Mouse (Mus musculus): Measurements from ENCODE around the gene Thnsl2. TPM values are rescaled to one million over a fixed set of nuclear protein-coding genes. Genes with fewer than 3 reads are reported as not detected.

The Thnsl2 gene
- polyA plus RNA-seq, 2 experiments: 4.7 to 11.8 TPM

GRCm38 (mm10) chr6:71149534-71149933 lies 5.3 kb upstream of the Thnsl2 start:
- DNase-seq (ENCODE audit: low read depth in 3 of 3, low spot score in 3 of 3): peak in 1 of 3 experiments; percentile 22

GRCm38 (mm10) chr6:71148336-71148735 lies 4.1 kb upstream of the Thnsl2 start:
- ATAC-seq (ENCODE audit: insufficient read depth) (no peak), DNase-seq (ENCODE audit: low read depth in 3 of 3, low spot score in 3 of 3) (no peak)
- Histone ChIP-seq H3K4me1 (replicated peaks; ENCODE audit: control insufficient read depth in 2 of 2, insufficient read depth in 2 of 2, low read length in 1 of 2) (peaks cover 0 to 5% of the 10 kb centered on the region in 2 experiments; a peak in 1 of 4 replicates), H3K9ac (replicated peaks) (no peak overlapping the region), H3K27ac (no peak overlapping the region), H3K4me3 (ENCODE audit: insufficient read depth in 1 of 2, low read depth in 2 of 2, low read length in 2 of 2) (no peak overlapping the region), H3K36me3 (replicated peaks; ENCODE audit: control insufficient read depth, insufficient read depth, low read depth) (no peaks in the 10 kb centered on the region), H3K4me2 (ENCODE audit: low read depth) (no peak overlapping the region), H3K9me3 (ENCODE audit: control insufficient read depth, low read length) (no peaks in the 10 kb centered on the region), H3K27me3 (ENCODE audit: control insufficient read depth, insufficient read depth, low read length) (no peaks in the 10 kb centered on the region)
- WGBS (ENCODE audit: insufficient replicate concordance): 54% methylated on average over 6 of the region's 6 CpGs
- TF ChIP-seq EP300 (IDR thresholded peaks at IDR 0.05; ENCODE audit: low read depth) (no peak), CTCF (IDR thresholded peaks at IDR 0.05; ENCODE audit: low read depth) (no peak)

More at GRCm38 (mm10) chr6:71149534-71149933, 5.3 kb upstream of the Thnsl2 start:
- Histone ChIP-seq H3K27me3 (ENCODE audit: control insufficient read depth, insufficient read depth, low read length) (no peaks in the 10 kb centered on the region), H3K4me1 (replicated peaks; ENCODE audit: control insufficient read depth in 2 of 2, insufficient read depth in 2 of 2, low read length in 1 of 2) (peaks cover 0 to 4% of the 10 kb centered on the region in 2 experiments; a peak in 1 of 4 replicates), H3K9ac (replicated peaks) (no peak overlapping the region), H3K27ac (no peak overlapping the region), H3K9me3 (ENCODE audit: control insufficient read depth, low read length) (no peaks in the 10 kb centered on the region), H3K4me2 (ENCODE audit: low read depth) (no peak overlapping the region), H3K4me3 (ENCODE audit: insufficient read depth in 1 of 2, low read depth in 2 of 2, low read length in 2 of 2) (no peak overlapping the region), H3K36me3 (replicated peaks; ENCODE audit: control insufficient read depth, insufficient read depth, low read depth) (no peaks in the 10 kb centered on the region)
- 11% methylated on average over 5 of the region's 5 CpGs for whole genome bisulfite sequencing (ENCODE audit: insufficient replicate concordance)
- TF ChIP-seq CTCF (IDR thresholded peaks at IDR 0.05; ENCODE audit: low read depth): peak; percentile 82
- TF ChIP-seq EP300 (IDR thresholded peaks at IDR 0.05; ENCODE audit: low read depth): no peak
- ATAC-seq (ENCODE audit: insufficient read depth): no peak

GRCm38 (mm10) chr6:71145288-71145989 lies 1.2 kb upstream of the Thnsl2 start:
- Histone ChIP-seq H3K36me3 (replicated peaks; ENCODE audit: control insufficient read depth, insufficient read depth, low read depth) (no peaks in the 10 kb centered on the region), H3K4me1 (replicated peaks; ENCODE audit: control insufficient read depth in 2 of 2, insufficient read depth in 2 of 2, low read length in 1 of 2) (peaks cover 0 to 10% of the 10 kb centered on the region in 2 experiments; a peak in 2 of 4 replicates), H3K9ac (replicated peaks) (no peak overlapping the region), H3K27ac (no peak overlapping the region), H3K9me3 (ENCODE audit: control insufficient read depth, low read length) (no peaks in the 10 kb centered on the region), H3K27me3 (ENCODE audit: control insufficient read depth, insufficient read depth, low read length) (no peaks in the 10 kb centered on the region), H3K4me2 (ENCODE audit: low read depth) (no peak overlapping the region), H3K4me3 (ENCODE audit: insufficient read depth in 1 of 2, low read depth in 2 of 2, low read length in 2 of 2) (no peak overlapping the region)
- DNase-seq (ENCODE audit: low read depth in 3 of 3, low spot score in 3 of 3) (no peak), ATAC-seq (ENCODE audit: insufficient read depth) (peak; percentile 29; the same call in 1 of the 2 replicates)
- 51% methylated on average over 3 of the region's 3 CpGs for WGBS (ENCODE audit: insufficient replicate concordance)
- TF ChIP-seq EP300 (IDR thresholded peaks at IDR 0.05; ENCODE audit: low read depth) (no peak), CTCF (IDR thresholded peaks at IDR 0.05; ENCODE audit: low read depth) (no peak)

- peak overlapping the region; percentile 74 for H3K4me2 ChIP-seq (ENCODE audit: low read depth)
- 3% methylated on average over 19 of the region's 19 CpGs for WGBS (ENCODE audit: insufficient replicate concordance)
- DNase-seq (ENCODE audit: low read depth in 3 of 3, low spot score in 3 of 3) (no peak), ATAC-seq (ENCODE audit: insufficient read depth) (no peak)
- H3K36me3 ChIP-seq (replicated peaks; ENCODE audit: control insufficient read depth, insufficient read depth, low read depth): no peaks in the 10 kb centered on the region
- peak overlapping the region; percentile 40 to 52 for H3K4me3 ChIP-seq (ENCODE audit: insufficient read depth in 1 of 2, low read depth in 2 of 2, low read length in 2 of 2)
- H3K27me3 ChIP-seq (ENCODE audit: control insufficient read depth, insufficient read depth, low read length): no peaks in the 10 kb centered on the region
- no peaks in the 10 kb centered on the region for H3K9me3 ChIP-seq (ENCODE audit: control insufficient read depth, low read length)
- TF ChIP-seq EP300 (IDR thresholded peaks at IDR 0.05; ENCODE audit: low read depth) (no peak), CTCF (IDR thresholded peaks at IDR 0.05; ENCODE audit: low read depth) (no peak)
- H3K9ac ChIP-seq (replicated peaks): no peak overlapping the region; the same call in none of the 2 replicates
- H3K27ac ChIP-seq: no peak overlapping the region
- H3K4me1 ChIP-seq (replicated peaks; ENCODE audit: control insufficient read depth in 2 of 2, insufficient read depth in 2 of 2, low read length in 1 of 2): peaks cover 0 to 10% of the 10 kb centered on the region in 2 experiments; a peak in 2 of 4 replicates
These were observed 915 bp downstream of the Thnsl2 start for GRCm38 (mm10) chr6:71143154-71143893.

DNA sequence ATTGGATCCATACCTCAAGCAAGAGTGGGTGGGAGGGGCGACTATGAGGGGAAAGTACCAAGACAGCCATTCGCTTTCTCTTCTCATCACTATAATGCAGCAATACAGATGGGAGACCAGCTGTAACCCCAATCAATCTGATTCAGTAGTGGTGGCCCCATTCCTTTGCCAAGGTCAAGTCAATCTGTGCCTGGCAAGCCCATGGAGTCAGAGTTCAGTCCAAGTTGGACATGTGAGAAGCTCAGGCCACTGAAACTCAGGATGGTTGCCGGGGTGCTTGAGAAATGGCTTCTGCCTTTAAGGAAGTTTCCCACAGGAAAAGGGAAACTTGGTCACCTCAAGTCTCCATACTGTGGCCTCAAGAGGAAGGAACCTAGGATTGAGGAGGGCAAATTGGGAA lies 9.2 kb downstream of the Thnsl2 start:
- no peak for ATAC-seq (ENCODE audit: insufficient read depth)
- H3K27me3 ChIP-seq (ENCODE audit: control insufficient read depth, insufficient read depth, low read length): no peaks in the 10 kb centered on the region
- no peak for DNase-seq (ENCODE audit: low read depth in 3 of 3, low spot score in 3 of 3)
- TF ChIP-seq CTCF (IDR thresholded peaks at IDR 0.05; ENCODE audit: low read depth): no peak
- TF ChIP-seq EP300 (IDR thresholded peaks at IDR 0.05; ENCODE audit: low read depth): no peak
- WGBS (ENCODE audit: insufficient replicate concordance): 49% methylated on average over 3 of the region's 3 CpGs
- no peaks in the 10 kb centered on the region for H3K36me3 ChIP-seq (replicated peaks; ENCODE audit: control insufficient read depth, insufficient read depth, low read depth)
- H3K9me3 ChIP-seq (ENCODE audit: control insufficient read depth, low read length): no peaks in the 10 kb centered on the region
- H3K4me2 ChIP-seq (ENCODE audit: low read depth): no peak overlapping the region
- no peak overlapping the region for H3K27ac ChIP-seq
- no peak overlapping the region for H3K4me3 ChIP-seq (ENCODE audit: insufficient read depth in 1 of 2, low read depth in 2 of 2, low read length in 2 of 2)
- H3K4me1 ChIP-seq (replicated peaks; ENCODE audit: control insufficient read depth in 2 of 2, insufficient read depth in 2 of 2, low read length in 1 of 2): peaks cover 0 to 4% of the 10 kb centered on the region in 2 experiments; a peak in 2 of 4 replicates
- no peak overlapping the region for H3K9ac ChIP-seq (replicated peaks)
